Mouse (Mus musculus): ENCODE measurements around the gene Thrsp.

DNA sequence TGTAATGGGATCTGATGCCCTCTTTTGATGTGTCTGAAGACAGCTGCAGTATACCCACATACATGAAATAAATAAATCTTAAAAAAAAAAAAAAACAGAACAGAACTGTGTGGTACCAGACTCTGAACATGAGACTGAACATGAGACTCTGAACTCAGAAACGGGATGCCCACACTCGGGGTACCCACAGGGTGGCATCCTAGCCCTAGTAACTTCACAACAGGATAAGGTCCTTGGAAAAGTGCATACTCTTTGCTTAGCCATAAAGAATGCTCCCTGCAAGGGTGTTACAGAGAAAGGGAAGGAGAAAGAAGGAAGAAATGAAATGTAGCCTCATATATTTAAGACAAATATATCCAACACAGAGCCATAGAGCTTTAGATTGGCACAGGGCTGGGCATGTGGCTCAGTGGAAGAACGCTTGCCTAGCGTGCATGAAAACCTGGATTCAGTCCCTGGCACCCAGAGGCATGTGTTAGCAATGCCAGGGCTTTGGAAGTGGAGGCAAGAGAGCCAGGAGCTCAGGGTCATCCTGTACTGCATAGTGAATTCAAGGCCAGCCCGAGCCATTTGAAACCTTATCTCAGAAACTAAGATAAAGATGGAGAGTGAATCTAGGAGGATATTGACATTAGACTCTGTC lies 10.4 kb upstream of the Thrsp start:
- 0 out of 2 replicates have a peak, but pooled peaks have one; percentile 17 for TF ChIP-seq CTCF (IDR thresholded peaks at IDR 0.05; ENCODE audit: control insufficient read depth, insufficient read depth, low read length)
- no peak for TF ChIP-seq POLR2A (IDR thresholded peaks at IDR 0.05; ENCODE audit: borderline replicate concordance, control insufficient read depth, low read depth, low read length)
